Mouse (Mus musculus): Measurements from ENCODE around the gene Cyb561d1. TPM values are rescaled to one million over a fixed set of nuclear protein-coding genes. Genes with fewer than 3 reads are reported as not detected.

Gene Cyb561d1
- polyA plus RNA-seq, 1 experiment from 2014 or later: 2.7 TPM

GRCm38 (mm10) chr3:108220661-108221060 lies 19.6 kb upstream of the Cyb561d1 start:
- H3K4me3 ChIP-seq (ENCODE audit: low read length): no peak overlapping the region
- no peak overlapping the region for H3K9ac ChIP-seq (ENCODE audit: low read depth, low read length)
- H3K9me3 ChIP-seq (ENCODE audit: control insufficient read depth, low read length): no peaks in the 10 kb centered on the region
- H3K4me1 ChIP-seq (ENCODE audit: control insufficient read depth, insufficient read depth, low read depth, low read length): no peaks in the 10 kb centered on the region
- H3K4me2 ChIP-seq (ENCODE audit: low read length): no peak overlapping the region
- peaks cover 16% of the 10 kb centered on the region for H3K27me3 ChIP-seq (replicated peaks; ENCODE audit: control insufficient read depth, insufficient read depth, low read length)
- ATAC-seq: no peak
- WGBS: 63% methylated on average over 3 of the region's 3 CpGs
- no peak overlapping the region for H3K27ac ChIP-seq (ENCODE audit: low read depth, low read length)
- H3K36me3 ChIP-seq (ENCODE audit: control insufficient read depth, insufficient read depth, low read length): no peaks in the 10 kb centered on the region

- H3K9ac ChIP-seq (ENCODE audit: low read depth, low read length): no peak overlapping the region
- H3K27ac ChIP-seq (ENCODE audit: low read depth, low read length): no peak overlapping the region
- no peak overlapping the region for H3K4me3 ChIP-seq (ENCODE audit: low read length)
- no peaks in the 10 kb centered on the region; the same call in 1 of the 2 replicates for H3K27me3 ChIP-seq (replicated peaks; ENCODE audit: control insufficient read depth, insufficient read depth, low read length)
- H3K4me1 ChIP-seq (ENCODE audit: control insufficient read depth, insufficient read depth, low read depth, low read length): peaks cover 11% of the 10 kb centered on the region
- 30% methylated on average over 5 of the region's 5 CpGs for WGBS
- H3K36me3 ChIP-seq (ENCODE audit: control insufficient read depth, insufficient read depth, low read length): no peaks in the 10 kb centered on the region
- no peaks in the 10 kb centered on the region for H3K9me3 ChIP-seq (ENCODE audit: control insufficient read depth, low read length)
- ATAC-seq: no peak
- no peak overlapping the region for H3K4me2 ChIP-seq (ENCODE audit: low read length)
Observed at GRCm38 (mm10) chr3:108214734-108215133, 13.7 kb upstream of the Cyb561d1 start.

- Histone ChIP-seq H3K9me3 (ENCODE audit: control insufficient read depth, low read length) (no peaks in the 10 kb centered on the region), H3K4me1 (ENCODE audit: control insufficient read depth, insufficient read depth, low read depth, low read length) (peaks cover 22% of the 10 kb centered on the region), H3K27me3 (replicated peaks; ENCODE audit: control insufficient read depth, insufficient read depth, low read length) (no peaks in the 10 kb centered on the region; the same call in 1 of the 2 replicates), H3K4me3 (ENCODE audit: low read length) (no peak overlapping the region), H3K27ac (ENCODE audit: low read depth, low read length) (peak overlapping the region; percentile 97), H3K9ac (ENCODE audit: low read depth, low read length) (no peak overlapping the region), H3K36me3 (ENCODE audit: control insufficient read depth, insufficient read depth, low read length) (no peaks in the 10 kb centered on the region), H3K4me2 (ENCODE audit: low read length) (no peak overlapping the region)
- WGBS: 86% methylated on average over 8 of the region's 8 CpGs
- no peak for ATAC-seq
Observed at GRCm38 (mm10) chr3:108212406-108212805, 11.4 kb upstream of the Cyb561d1 start.

- H3K27ac ChIP-seq (ENCODE audit: low read depth, low read length): peak overlapping the region; percentile 97
- peak overlapping the region; percentile 50 for H3K4me3 ChIP-seq (ENCODE audit: low read length)
Observed at GRCm38 (mm10) chr3:108211845-108212244, 10.8 kb upstream of the Cyb561d1 start.

GRCm38 (mm10) chr3:108210771-108211139 lies 9.7 kb upstream of the Cyb561d1 start, which contains the start of gene Atxn7l2:
TSS of gene Atxn7l2 (minus strand) at chr3:108210934.
- Histone ChIP-seq H3K4me3 (ENCODE audit: low read length) (peak within 1 kb of the TSS; percentile 50), H3K9me3 (ENCODE audit: control insufficient read depth, low read length) (no peaks in the 10 kb centered on the region), H3K9ac (ENCODE audit: low read depth, low read length) (peak within 1 kb of the TSS; percentile 81), H3K4me1 (ENCODE audit: control insufficient read depth, insufficient read depth, low read depth, low read length) (peaks cover 22% of the 10 kb centered on the region), H3K27me3 (replicated peaks; ENCODE audit: control insufficient read depth, insufficient read depth, low read length) (no peaks in the 10 kb centered on the region), H3K36me3 (ENCODE audit: control insufficient read depth, insufficient read depth, low read length) (peaks cover 5% of the 10 kb centered on the region), H3K27ac (ENCODE audit: low read depth, low read length) (peak within 1 kb of the TSS; percentile 97), H3K4me2 (ENCODE audit: low read length) (peak within 1 kb of the TSS; percentile 90)
- under 1% methylated on average over 14 of the region's 14 CpGs for WGBS
- peak; percentile 91 for ATAC-seq

More at GRCm38 (mm10) chr3:108211845-108212244, 10.8 kb upstream of the Cyb561d1 start:
- Histone ChIP-seq H3K9me3 (ENCODE audit: control insufficient read depth, low read length) (no peaks in the 10 kb centered on the region), H3K36me3 (ENCODE audit: control insufficient read depth, insufficient read depth, low read length) (no peaks in the 10 kb centered on the region), H3K4me1 (ENCODE audit: control insufficient read depth, insufficient read depth, low read depth, low read length) (peaks cover 22% of the 10 kb centered on the region), H3K9ac (ENCODE audit: low read depth, low read length) (peak overlapping the region; percentile 31; the same call in 1 of the 2 replicates), H3K27me3 (replicated peaks; ENCODE audit: control insufficient read depth, insufficient read depth, low read length) (no peaks in the 10 kb centered on the region; the same call in 1 of the 2 replicates), H3K4me2 (ENCODE audit: low read length) (peak overlapping the region; percentile 59)
- ATAC-seq: no peak
- 60% methylated on average over 6 of the region's 6 CpGs for WGBS

GRCm38 (mm10) chr3:108209946-108210770 lies 9.1 kb upstream of the Cyb561d1 start:
- Histone ChIP-seq H3K9ac (ENCODE audit: low read depth, low read length) (peak overlapping the region; percentile 81), H3K36me3 (ENCODE audit: control insufficient read depth, insufficient read depth, low read length) (peaks cover 10% of the 10 kb centered on the region), H3K27ac (ENCODE audit: low read depth, low read length) (peak overlapping the region; percentile 97), H3K4me2 (ENCODE audit: low read length) (peak overlapping the region; percentile 90), H3K27me3 (replicated peaks; ENCODE audit: control insufficient read depth, insufficient read depth, low read length) (no peaks in the 10 kb centered on the region), H3K4me3 (ENCODE audit: low read length) (peak overlapping the region; percentile 50), H3K4me1 (ENCODE audit: control insufficient read depth, insufficient read depth, low read depth, low read length) (peaks cover 22% of the 10 kb centered on the region), H3K9me3 (ENCODE audit: control insufficient read depth, low read length) (no peaks in the 10 kb centered on the region)
- WGBS: under 1% methylated on average over 72 of the region's 72 CpGs
- peak; percentile 95 for ATAC-seq

GRCm38 (mm10) chr3:108209536-108209935 lies 8.5 kb upstream of the Cyb561d1 start:
- H3K9ac ChIP-seq (ENCODE audit: low read depth, low read length): peak overlapping the region; percentile 81
- H3K4me1 ChIP-seq (ENCODE audit: control insufficient read depth, insufficient read depth, low read depth, low read length): peaks cover 22% of the 10 kb centered on the region
- WGBS: 8% methylated on average over 8 of the region's 8 CpGs
- no peak for ATAC-seq
- H3K4me3 ChIP-seq (ENCODE audit: low read length): peak overlapping the region; percentile 50
- peaks cover 10% of the 10 kb centered on the region for H3K36me3 ChIP-seq (ENCODE audit: control insufficient read depth, insufficient read depth, low read length)
- no peaks in the 10 kb centered on the region for H3K27me3 ChIP-seq (replicated peaks; ENCODE audit: control insufficient read depth, insufficient read depth, low read length)
- H3K4me2 ChIP-seq (ENCODE audit: low read length): peak overlapping the region; percentile 90
- H3K27ac ChIP-seq (ENCODE audit: low read depth, low read length): peak overlapping the region; percentile 97
- no peaks in the 10 kb centered on the region for H3K9me3 ChIP-seq (ENCODE audit: control insufficient read depth, low read length)

GRCm38 (mm10) chr3:108209001-108209400 lies 8.0 kb upstream of the Cyb561d1 start:
- Histone ChIP-seq H3K27ac (ENCODE audit: low read depth, low read length) (no peak overlapping the region), H3K4me2 (ENCODE audit: low read length) (peak overlapping the region; percentile 90), H3K27me3 (replicated peaks; ENCODE audit: control insufficient read depth, insufficient read depth, low read length) (no peaks in the 10 kb centered on the region), H3K9me3 (ENCODE audit: control insufficient read depth, low read length) (no peaks in the 10 kb centered on the region), H3K4me3 (ENCODE audit: low read length) (peak overlapping the region; percentile 50), H3K9ac (ENCODE audit: low read depth, low read length) (peak overlapping the region; percentile 81), H3K36me3 (ENCODE audit: control insufficient read depth, insufficient read depth, low read length) (peaks cover 10% of the 10 kb centered on the region), H3K4me1 (ENCODE audit: control insufficient read depth, insufficient read depth, low read depth, low read length) (peaks cover 22% of the 10 kb centered on the region)
- ATAC-seq: no peak
- 52% methylated on average over 3 of the region's 3 CpGs for WGBS

GRCm38 (mm10) chr3:108206731-108207375 lies 5.8 kb upstream of the Cyb561d1 start:
- no peak overlapping the region for H3K9ac ChIP-seq (ENCODE audit: low read depth, low read length)
- peaks cover 16% of the 10 kb centered on the region for H3K4me1 ChIP-seq (ENCODE audit: control insufficient read depth, insufficient read depth, low read depth, low read length)
- no peaks in the 10 kb centered on the region for H3K9me3 ChIP-seq (ENCODE audit: control insufficient read depth, low read length)
- WGBS: 81% methylated on average over 15 of the region's 15 CpGs
- H3K4me3 ChIP-seq (ENCODE audit: low read length): no peak overlapping the region
- no peak for ATAC-seq
- H3K27ac ChIP-seq (ENCODE audit: low read depth, low read length): no peak overlapping the region
- no peaks in the 10 kb centered on the region for H3K27me3 ChIP-seq (replicated peaks; ENCODE audit: control insufficient read depth, insufficient read depth, low read length)
- H3K36me3 ChIP-seq (ENCODE audit: control insufficient read depth, insufficient read depth, low read length): peaks cover 20% of the 10 kb centered on the region
- no peak overlapping the region for H3K4me2 ChIP-seq (ENCODE audit: low read length)
